Mouse (Mus musculus) 3134 (cell line): ENCODE results near the gene Dctn2.
"Not testable (repeated sequence)": the region's sequence is repeated elsewhere in the genome, so short reads cannot be mapped to it uniquely, and the experiment has no call there.

Experiments used
- DNase-seq: peaks from one replicate; pipeline ENCODE4 v3.0.0-alpha.2; 2011; ENCODE audit warnings: low spot score; ENCODE audit not compliant: insufficient read length; ENCODE audit errors: extremely low read depth

The Dctn2 gene

DNA sequence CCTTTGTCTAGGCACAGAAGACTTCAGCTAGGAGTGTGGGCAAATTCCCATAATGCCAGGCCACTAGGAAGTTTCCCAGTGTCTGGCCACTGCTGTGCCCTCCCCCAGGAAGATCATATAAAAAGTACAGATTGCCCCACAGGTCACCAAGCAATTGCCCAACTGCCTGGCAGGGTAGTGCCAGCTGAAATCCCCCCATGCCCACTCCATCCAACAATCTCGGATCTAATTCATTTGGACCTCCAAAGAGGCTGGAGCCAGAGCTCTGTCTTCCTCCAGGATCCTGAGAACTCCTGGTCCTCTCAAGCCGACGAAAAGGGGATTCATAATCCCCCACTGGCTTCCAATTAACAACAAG is 21.7 kb downstream of the Dctn2 start:
- DNase-seq: no peak

DNA sequence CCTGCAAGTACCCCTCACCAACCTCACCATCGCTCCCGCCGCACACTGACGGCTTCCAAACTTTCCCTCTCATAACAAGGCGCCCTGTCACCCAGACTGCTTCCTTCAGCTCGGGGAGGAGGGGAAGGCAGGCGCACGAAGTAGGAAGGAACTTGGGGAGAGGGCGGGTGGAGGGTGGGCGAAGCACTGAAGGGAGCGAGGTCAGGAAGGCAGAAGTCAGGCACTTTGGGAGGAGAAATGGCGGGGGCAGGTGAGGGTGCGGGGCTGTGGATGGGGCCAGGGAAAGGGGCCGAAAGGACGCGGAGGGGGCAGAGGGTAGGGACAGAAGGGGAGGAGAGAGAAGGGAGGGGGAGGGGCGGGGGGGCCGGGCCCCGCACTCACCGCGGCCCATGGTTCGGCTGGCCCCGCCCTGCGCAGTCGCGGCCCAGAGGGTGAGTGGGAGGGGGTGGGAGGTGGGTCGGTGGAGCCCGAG is 22.2 kb downstream of the Dctn2 start:
- no peak for DNase-seq

DNA sequence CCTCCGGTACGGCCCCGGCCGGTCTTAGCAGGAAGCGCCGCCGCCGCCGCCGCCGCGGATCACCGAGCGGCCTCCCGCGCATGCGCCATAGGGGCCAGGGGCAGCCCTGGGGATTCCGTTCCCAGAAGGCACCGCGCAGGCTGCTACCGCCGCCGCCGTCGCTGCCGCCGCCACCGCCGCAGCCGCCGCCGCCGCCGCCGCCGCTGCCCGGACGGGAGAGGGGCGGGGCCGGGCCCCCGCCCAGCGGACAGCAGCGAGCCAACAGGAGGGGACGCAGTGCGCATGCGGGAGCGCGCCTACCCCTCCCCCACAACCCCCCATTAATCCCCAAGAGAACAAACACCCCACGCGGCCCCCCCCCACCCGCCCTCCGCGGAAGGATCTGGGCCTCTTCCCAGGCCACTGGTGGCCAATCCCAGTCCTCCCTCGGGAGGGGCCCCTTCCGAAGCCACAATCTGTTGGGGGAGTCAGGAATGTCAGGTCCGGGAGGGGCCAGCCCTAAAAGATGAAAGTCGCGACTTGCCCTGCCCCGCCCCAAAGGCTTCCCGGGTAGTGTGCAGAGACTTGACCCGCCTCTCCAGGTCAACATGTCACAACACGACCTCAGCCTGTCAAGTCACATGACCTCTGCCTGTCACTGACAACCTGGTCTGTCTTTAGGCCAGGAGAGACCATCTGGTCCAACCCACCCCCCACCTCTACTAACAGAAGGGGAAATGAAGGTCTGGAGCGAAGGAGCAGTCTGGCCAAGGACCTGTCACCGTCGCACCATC is 22.8 kb downstream of the Dctn2 start, which contains the start of gene Mbd6:
Gene Mbd6 (minus strand): TSS at position 219 of the 773 bp plus-strand sequence.
- DNase-seq: peak; percentile 88

DNA sequence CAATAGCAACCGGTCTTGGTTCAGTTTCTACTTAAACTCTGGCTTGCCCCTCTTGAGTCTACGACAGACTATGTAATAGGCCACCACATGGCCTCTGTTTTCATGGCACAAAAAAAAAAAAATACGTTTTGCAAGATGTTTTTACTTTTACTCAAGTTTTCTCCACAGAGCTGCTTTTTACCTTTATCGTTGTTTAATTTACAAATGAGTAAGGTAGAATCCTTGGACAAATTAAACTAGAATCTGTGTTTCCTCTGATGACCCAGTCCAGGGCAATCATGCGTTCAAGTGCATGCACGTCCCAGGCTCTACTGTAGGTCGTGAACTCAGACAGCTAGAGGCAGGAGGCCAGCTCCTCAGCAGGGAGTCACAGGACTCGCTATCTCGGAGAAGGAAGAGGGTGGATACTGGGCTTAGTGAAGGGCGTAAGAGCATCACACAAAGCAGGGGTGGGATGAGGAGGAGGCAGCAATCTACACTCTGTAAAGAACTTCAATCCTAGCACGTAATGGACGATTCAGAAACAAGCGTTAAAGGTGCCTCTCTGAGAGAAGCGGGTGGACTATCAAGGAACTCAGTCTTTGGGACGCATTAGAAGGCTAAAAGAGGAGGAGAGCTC is 23.5 kb downstream of the Dctn2 start:
- peak; percentile 61 for DNase-seq

DNA sequence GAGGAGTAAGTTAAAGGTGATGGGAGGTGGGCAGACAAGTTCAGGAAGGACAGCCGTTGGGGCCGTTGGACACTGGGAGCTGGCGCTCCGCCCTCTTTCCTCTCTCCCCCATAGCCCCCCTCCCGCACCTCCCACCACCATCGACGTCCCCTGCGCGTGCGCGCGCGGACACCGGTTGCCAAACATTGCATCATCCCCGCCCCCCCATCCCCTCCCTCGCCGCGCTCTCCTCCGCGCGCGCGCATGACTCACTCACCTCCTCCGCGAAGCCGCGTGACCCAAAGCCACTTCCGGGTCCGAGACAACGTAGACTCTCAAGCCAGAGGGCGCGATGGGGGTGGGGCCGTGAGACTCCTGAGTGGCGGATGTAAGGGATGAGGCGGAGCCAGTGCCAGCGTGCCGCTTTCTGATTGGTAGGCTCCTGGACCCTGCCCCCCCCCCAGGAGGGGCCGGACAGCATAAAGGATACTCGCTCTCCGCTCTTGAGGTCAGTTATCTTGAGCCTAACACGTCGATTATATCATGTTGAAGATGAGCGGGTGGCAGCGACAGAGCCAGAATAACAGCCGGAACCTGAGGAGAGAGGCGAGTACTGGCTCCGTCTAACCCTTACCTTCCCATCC is 24.2 kb downstream of the Dctn2 start:
- DNase-seq: peak; percentile 99

DNA sequence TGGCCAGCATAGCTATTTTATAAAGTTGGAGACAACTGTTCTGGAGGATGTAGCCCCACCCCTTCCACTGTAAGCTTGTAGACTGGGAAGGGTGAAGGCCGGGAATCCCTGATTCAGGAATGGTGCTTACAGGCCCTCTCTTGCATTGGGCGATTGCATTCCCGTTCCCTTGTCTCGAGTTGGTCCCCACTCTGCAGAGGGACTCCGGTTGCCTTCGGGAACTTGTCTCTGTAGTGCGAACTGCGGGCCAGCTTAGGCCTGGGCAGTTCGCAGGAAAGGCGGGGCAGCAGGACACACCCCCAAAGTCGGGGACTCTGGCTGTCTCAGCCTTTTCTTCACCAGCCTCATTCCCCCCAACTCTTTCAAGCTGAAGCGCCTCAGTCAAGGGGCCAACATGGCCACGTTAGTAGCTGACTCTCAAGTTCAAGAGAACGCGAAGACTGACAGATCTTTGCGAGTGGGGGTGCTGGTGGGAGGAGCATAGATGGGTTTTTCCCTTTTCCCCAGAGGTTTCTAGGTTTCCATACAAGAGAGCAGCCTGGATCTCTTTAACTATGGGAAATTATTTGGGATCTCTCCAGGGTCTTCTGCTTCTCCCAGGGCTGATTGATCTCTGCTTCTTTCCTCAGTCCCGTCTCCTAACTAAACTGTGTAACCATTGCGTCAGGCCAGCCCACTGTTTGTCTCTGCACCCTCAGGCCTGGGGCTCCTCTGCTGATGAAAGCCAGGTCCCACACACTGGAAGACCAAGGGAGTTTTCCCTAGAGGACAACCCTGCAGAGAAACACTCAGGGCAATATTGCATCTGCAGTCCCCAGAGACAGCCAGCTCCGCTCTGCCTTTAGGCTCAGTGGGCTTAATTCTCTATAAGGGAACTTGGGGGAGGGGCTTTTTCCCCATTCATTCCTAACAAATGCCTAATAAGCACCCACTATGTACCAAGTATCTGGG is 25.0 kb downstream of the Dctn2 start:
- DNase-seq: peak; percentile 83

DNA sequence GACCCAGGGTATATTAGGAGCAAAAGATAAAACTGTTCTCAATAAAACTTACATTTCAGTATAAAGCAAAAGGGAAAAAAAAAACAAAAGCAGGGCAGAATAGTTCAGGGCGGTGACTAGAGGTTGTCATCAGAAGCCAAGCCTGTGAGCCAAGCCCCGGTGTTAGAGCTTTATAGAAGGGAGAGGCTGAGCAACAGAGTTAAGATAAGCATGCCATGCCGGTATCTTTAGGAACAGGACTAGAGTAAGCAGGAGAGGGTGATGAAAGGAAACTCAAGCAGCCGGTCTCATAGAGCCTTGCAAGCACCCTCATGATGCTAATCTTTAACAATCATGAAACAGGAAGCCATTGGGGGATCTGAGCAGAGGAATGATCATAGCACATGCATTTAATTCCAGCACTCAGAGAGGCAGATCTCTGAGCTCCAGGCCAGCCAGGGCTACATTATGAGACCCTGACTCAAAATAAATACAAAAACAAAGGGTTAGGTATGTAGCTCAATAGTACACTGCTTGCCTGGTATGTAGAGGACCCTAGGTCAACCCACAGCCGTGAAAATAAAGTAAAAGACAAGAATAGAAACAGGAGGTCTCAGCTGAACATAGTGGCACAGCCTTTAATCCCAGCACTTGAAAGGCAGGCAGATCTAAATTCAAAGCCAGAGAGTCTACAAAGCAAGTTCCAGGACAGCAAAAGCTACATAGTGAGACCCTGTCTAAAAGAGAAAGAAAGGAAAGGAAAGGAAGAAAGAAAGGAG is 25.9 kb downstream of the Dctn2 start:
- no peak for DNase-seq

DNA sequence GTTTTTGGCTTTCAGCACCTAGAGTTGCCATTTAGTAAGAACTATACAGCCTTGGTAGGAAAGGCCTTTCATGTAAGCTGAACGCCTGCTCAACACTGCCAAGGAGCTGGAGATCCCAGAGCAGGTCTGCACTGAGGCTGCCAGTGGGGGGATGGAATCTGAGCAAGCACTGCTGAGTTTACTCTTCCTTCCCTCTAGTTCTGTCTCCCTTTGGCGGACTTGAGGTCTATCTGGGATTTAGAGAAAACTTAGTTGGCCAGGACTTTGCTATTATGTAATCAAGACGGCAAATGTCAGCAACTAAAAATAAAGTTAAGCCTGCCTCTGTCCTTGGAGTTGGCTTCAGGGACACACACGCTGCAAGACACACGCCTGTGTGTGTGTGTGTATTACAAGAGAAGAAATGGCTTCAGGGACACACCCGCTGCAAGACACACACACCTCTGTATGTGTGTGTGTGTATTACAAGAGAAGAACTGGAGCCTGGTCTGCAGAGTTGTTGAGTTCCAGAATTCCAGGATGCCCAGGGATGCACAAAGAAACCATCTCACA is 26.9 kb downstream of the Dctn2 start:
- no peak for DNase-seq

DNA sequence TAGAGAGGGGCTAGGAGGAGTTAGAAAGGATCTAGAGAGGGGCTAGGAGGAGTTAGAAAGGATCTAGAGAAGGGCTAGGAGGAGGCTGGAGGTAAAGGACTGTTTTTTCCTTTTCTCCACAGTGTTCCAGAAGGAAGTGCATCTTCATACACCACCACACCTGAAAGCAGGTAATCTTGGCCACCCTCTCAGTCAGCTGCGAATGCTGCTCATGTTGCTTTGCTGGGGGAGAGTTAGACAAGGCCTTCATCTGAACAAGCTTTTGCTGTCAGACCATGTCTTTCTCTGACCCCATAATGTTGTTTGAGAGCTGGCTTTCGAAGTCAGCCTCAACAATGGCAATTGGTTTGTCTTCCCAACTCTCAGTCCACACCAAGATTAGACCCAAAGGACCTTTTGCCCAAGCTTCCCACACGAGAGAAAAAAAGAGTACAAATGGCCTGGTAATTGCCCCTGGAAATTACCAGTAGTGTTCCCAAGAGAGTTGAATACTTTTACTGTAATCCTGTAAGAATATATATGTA is 27.5 kb downstream of the Dctn2 start:
- no peak for DNase-seq

DNA sequence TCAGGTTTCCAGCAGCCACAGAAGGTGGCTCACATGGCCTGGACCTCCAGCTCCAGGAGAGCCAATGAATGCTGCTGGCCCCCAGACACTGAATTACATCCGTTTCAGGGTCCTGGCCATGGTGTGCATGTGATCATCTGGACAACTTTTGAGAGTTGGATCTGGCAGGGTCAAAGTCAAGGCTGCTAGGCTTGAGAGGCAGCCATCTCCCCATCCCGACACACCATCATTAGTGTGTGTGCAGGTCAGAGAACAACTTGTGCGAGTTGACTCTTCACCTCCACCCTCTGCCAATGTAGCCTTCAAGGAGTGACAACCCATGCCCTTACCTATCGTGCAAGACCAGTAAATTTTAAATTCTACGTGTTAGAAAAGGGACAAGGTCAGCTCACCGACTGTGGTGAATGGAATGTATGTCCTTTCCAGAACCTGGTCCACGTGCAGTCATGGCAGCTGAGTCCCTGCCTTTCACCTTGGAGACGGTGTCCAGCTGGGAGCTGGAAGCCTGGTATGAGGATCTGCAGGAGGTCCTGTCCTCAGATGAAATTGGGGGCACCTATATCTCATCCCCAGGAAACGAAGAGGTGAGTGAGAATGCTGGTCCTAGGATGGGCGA is 28.8 kb downstream of the Dctn2 start:
- no peak for DNase-seq

DNA sequence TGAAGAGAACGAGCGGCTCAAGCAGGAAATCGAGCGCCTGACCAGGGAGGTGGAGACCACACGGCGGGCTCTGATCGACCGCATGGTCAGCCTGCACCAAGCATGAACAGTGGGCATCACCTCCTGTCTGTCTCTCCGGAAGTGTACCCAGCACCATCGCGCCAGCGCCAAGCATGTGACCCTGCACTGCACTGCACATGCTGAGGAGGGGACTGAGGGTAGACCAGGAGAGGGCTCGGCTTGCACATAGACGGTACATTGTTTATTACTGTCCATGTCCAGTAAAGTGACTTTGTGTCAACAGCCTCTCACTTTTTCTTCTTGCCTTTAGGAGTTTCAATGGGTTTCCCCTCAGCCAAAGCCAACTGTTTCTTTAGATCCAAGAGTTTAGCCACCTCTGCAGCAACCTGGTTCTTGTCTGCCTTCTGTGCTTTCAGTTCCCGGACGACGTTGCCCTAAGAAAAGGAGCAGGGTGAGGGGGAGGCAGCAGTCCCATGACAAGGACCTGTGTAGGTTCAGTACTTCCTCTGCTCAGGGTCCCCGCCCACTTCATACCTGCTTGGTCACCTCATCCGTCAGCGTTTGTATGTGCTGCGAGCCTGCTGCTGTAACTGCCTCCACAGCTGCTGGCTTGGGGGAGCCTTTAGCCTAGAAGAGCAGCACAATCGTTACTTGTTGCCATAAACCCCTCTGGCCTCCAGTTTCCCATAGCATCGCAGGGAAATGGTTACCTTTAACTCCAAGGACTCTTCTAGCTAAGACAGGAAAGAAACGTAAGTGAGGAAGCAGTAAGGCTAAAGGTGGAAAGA is 30.0 kb downstream of the Dctn2 start:
- no peak for DNase-seq

DNA sequence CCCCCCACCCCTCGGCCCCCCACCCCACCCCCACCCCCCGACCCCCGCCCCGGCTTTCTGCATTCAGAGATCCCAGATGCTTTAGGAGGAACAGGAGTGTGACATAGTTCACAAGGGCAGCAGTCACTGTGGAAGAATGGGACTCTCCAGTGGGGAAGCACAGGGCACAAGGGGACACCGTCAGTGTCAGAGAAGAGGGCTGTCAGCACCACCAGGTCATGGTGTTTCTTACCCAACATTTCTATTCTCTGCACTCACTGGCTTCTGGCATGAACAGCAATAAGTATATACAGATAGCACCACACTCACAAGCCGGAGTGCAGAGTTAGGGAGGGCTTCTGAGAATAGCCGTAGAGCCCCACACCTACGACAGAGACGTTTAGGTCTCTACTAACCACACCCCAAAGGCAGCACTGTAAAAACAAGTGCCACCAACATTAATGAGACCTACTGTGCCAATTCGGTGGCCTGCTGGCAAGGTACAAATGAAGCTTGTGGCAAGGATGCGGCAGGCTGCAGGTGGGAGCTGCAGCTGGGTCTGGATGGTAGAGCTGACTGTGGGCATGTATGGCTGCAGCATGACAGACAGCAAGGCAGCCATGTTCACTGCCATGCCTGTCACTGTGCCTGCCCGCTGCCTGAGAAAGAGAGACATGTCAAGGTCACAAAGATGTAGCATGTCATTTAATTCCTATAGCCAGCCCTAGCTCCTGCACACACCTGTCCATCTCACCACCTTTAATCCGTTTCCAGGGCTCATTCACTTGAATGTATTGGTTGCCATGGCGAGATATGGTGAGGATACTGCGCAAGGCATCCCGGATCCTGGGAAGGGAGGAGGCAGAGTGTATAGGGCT is 31.1 kb downstream of the Dctn2 start:
- DNase-seq: no peak

DNA sequence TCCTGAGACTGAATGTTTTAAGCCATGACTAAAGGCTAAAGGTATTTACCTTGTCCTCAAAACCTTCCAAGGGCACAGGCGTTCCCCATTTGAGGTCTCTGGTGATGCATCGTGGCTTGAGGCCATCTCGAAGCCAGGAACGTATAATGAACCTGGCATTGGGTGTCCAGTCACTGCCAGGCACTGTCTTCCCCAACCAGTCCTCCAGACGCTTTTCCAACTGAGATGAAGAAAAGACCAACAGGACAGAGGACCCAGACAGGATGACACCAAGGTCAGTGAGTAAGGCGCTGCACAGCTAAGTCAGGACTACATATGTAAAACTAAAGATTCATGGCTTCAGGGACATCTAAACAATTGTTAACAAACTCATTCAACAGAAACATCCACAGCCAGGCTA is 34.2 kb downstream of the Dctn2 start:
- no peak for DNase-seq

DNA sequence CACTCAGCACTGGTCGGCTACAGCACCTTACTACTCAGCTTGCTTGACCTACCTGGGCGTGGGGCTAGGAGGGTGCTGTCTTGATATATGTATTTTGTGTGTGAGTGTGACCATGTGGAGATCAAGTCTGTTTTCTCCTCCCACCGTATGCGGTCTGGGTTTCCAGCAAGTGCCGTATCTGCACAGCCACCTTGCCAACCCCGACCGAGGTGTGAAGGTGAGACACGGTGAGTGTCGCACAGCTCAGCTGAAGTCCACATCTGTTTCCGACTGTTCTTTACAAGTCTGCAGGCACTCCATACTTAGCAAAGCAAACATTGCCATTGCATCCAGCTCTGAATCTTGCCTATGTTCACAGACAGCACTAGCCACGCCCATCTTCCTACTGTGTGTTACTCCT is 37.0 kb downstream of the Dctn2 start:
- no peak for DNase-seq

DNA sequence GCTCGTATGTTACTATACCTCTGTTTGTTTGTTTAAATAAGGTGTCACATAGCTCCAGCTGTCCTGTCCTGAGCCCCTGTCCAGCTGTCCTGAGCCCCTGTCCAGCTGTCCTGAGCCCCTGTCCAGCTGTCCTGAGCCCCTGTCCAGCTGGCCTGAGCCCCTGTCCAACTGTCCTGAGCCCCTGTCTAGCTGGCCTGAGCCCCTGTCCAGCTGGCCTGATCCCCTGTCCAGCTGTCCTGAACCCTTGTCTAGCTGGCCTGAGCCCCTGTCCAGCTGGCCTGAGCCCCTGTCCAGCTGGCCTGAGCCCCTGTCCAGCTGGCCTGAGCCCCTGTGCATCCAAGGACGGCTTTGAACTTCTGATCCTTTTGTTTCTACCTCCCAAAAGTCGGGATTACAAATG is 43.0 kb downstream of the Dctn2 start:
- not testable (repeated sequence) for DNase-seq

DNA sequence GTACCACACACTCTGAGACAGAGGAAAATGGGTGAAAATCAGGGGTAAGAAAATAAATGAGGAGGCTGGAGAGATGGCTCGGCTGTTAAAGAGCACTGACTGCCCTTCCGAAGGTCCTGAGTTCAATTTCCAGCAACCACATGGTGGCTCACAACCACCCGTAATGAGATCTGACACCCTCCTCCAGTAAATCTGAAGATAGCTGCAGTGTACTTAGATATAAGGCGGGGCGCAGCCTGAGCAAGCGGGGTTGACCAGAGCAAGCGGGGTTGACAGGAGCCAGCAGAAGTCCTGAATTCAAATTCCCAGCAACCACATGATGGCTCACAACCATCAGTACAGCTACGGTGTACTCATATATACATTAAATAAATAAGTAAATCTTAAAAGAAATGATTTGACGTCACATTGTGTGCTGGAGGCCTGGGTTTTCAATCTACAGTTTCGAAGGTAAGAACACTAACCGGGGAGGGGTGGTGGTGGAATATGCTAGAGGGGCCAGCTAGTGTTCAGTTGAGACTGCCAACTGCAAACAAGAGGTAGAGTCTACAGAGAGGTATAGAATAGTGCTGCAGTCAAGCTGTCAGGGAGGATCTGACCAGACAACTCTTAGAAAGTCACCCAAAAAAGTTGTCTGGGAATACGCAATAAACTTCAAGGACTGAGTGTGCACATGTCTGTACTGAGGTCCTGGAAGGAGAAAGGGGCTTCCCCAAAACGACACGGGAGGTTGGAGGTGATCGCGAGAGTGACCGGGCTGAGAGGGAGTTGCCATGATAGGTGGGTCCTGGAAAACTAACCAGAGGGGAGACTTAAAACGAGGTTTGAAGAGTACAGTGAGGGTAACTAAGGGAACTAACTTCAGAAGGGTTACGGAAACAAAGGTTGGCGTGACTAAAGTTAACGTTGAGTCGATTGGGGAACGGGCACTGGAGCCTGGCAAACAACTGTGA is 44.6 kb downstream of the Dctn2 start:
- DNase-seq: no peak
